Mouse (Mus musculus): ENCODE measurements around the gene Gm20388.

- TF ChIP-seq CTCF (IDR thresholded peaks at IDR 0.05; ENCODE audit: low read depth, low read length) (no peak), POLR2A (IDR thresholded peaks at IDR 0.05; ENCODE audit: insufficient read depth, low read length) (no peak)
Observed at GRCm38 (mm10) chr8:123750171-123750693, 3839.6 kb downstream of the Gm20388 start.

Data from ES-Bruce4 (cell line).